Mouse (Mus musculus) midbrain, embryonic 10.5 days (tissue): ENCODE results near the gene Msantd1. TPM values are rescaled to one million over a fixed set of nuclear protein-coding genes. Genes with fewer than 3 reads are reported as not detected.
A peak's percentile ranks its signal among the peaks of the same experiment; 100 is the strongest.
"Not testable (repeated sequence)": the region's sequence is repeated elsewhere in the genome, so short reads cannot be mapped to it uniquely, and the experiment has no call there.

Source experiments
- DNase-seq: peaks from one replicate; pipeline ENCODE4 v3.0.0-alpha.2; 2017; ENCODE audit warnings: low spot score
- H3K27ac ChIP-seq: fragments of 300-500 bp; sonication (generic); replicated peaks from 2 replicates; pipeline ENCODE4 v1.5.1; 2016; ENCODE audit warnings: mild to moderate bottlenecking
- H3K27me3 ChIP-seq: fragments of 300-500 bp; sonication (generic); 2 replicates; pipeline ENCODE4 v1.6.1; 2016; ENCODE audit warnings: low read depth, mild to moderate bottlenecking; ENCODE audit not compliant: poor library complexity, severe bottlenecking
- H3K36me3 ChIP-seq: fragments of 300-500 bp; sonication (generic); 2 replicates; pipeline ENCODE4 v1.6.1; 2016; ENCODE audit warnings: mild to moderate bottlenecking, moderate library complexity
- H3K4me1 ChIP-seq: fragments of 300-500 bp; sonication (generic); 2 replicates; pipeline ENCODE4 v1.6.1; 2016
- H3K4me3 ChIP-seq: fragments of 300-500 bp; sonication (generic); 2 replicates; pipeline ENCODE4 v1.5.1; 2016; ENCODE audit warnings: mild to moderate bottlenecking, moderate library complexity
- H3K9me3 ChIP-seq: fragments of 300-500 bp; sonication (generic); replicated peaks from 2 replicates; pipeline ENCODE4 v1.6.1; 2016; ENCODE audit warnings: mild to moderate bottlenecking
- WGBS: fragments of 180-500 bp; shearing (Covaris S2); methylation state at CpG from one replicate; pipeline ENCODE4 v1.1.7; 2016; 5-methylcytosine and 5-hydroxymethylcytosine counted together
- polyA plus RNA-seq: library from polyadenylated mRNA; unstranded; fragments of >200 nt; fragmentation: Nextera tagmentation; extraction: Ambion mirVana; gene quantifications from 2 replicates; pipeline ENCODE4 v1.2.1, GENCODE M21; 2016

Msantd1 gene
- 0.47 and 0.49 TPM in 2 replicates for polyA plus RNA-seq

DNA sequence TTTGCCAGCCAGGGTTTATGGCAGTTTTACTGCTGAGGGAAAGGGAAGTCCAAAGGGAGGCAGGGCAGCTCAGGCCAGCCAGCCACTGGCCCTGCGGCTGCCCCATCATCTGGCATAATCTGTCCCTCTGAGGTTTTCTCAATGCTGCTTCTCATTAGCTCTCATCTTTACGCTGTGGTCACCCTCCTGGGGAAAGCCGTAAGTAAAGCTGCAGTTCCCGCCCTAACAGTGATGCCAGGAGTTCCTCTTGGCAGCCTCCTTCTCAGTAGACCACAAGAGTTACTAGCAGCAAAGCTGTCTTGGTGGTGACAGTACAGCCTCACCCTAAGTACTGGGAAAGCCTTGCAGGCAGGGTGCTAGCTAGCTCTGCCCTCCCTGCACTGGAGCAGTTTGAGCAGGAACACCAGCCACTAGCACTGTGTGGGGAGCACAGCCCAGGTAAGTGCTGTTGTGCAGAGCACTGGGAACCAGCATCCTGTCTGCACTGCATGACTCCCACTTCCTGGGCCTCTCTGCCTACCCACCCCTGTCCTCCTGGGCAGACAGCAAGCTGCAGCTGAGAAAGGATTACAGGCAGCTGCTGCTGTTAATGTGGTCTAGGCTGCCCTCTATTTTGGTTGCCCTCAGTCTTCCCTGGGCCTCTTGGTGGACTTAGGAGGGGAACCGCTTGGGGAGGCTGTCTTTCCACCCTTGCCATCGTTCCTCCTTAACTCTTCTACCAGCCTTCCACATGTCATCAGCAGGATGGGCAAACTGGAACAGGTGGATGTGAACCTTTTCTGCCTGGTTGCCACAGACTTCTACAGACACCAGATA lies at the start of gene Msantd1:
Msantd1 (plus strand) TSS at position 103 of the 816 bp plus-strand sequence.
- peak within 1 kb of the TSS; percentile 38; the same call in 1 of the 2 replicates for H3K27ac ChIP-seq
- H3K9me3 ChIP-seq, result no peaks in the 10 kb centered on the region
- WGBS, result 80% methylated on average over 6 of the region's 6 CpGs
- peaks cover 15% of the 10 kb centered on the region for H3K4me1 ChIP-seq
- DNase-seq, result no peak
- H3K27me3 ChIP-seq, result no peaks in the 10 kb centered on the region
- H3K4me3 ChIP-seq, result no peak within 1 kb of the TSS
- peaks cover 84% of the 10 kb centered on the region for H3K36me3 ChIP-seq

DNA sequence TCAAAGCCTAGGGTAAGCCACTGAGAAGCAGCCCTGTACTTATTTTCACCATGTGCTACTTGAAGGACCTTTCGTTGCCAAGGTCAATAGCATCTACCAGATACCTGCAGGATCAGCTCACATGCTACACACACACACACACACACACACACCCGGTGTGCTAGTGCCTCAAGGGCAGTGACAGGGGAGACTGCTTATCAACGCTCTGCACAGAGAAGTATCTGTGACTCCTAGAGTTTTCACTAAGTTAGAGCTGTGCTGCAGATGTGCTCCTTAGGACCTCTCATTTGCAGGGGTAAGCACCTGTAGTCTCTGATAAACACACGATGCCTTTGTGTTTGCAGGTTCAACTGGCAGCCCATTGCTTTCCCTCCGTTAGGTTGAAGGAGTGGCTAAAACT lies 42.4 kb upstream of the Msantd1 start:
- Histone ChIP-seq H3K27me3 (no peaks in the 10 kb centered on the region), H3K36me3 (peaks cover 88% of the 10 kb centered on the region), H3K9me3 (no peaks in the 10 kb centered on the region), H3K4me1 (no peaks in the 10 kb centered on the region), H3K4me3 (no peak overlapping the region), H3K27ac (no peak overlapping the region)
- no peak for DNase-seq
- WGBS, result 93% methylated on average over 5 of the region's 5 CpGs

DNA sequence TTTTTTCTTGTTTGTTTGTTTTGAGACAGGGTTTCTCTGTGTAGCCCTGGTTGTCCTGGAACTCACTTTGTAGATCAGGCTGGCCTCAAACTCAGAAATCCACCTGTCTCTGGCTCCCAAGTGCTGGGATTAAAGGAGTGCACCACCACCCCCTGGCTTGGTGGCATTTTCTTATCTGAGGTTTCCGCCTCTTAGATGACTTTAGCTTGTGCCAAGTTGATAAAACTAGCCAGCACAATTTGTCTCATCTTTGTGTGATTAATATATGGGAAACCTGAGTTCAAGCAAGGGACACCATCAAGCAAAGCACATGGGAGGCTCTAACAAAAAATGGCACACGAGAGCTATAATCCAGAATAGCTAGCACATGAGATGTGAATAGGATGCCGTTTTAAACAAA lies 27.5 kb upstream of the Msantd1 start:
- not testable (repeated sequence) for H3K4me1 ChIP-seq, H3K27me3 ChIP-seq, DNase-seq, H3K9me3 ChIP-seq, H3K27ac ChIP-seq, H3K4me3 ChIP-seq
- 94% methylated on average over 3 of the region's 3 CpGs for WGBS
- peaks cover 93% of the 10 kb centered on the region for H3K36me3 ChIP-seq

DNA sequence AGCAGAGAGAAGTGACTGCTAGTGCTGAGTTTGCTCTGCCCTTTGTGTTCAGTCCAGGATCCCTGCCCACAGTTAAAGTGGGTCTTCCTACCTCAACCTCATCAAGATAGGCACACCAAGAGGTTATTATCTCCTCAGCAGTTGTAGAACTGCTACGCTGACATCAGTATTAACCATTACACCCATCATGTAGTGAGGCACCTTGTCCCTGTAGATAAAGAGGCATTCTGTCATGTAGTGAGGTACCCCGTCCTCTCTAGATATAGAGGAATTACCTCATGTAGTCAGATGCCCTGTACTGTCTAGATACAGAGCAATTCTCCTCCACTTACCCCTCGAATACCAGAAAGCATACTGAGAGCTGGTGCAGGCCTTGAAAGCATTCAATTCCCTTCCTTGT lies 26.8 kb upstream of the Msantd1 start:
- H3K27ac ChIP-seq, result no peak overlapping the region
- DNase-seq, result no peak
- H3K27me3 ChIP-seq, result no peaks in the 10 kb centered on the region
- H3K4me3 ChIP-seq, result no peak overlapping the region
- H3K4me1 ChIP-seq, result no peaks in the 10 kb centered on the region
- peaks cover 88% of the 10 kb centered on the region for H3K36me3 ChIP-seq
- 85% methylated on average over 3 of the region's 3 CpGs for WGBS
- no peaks in the 10 kb centered on the region for H3K9me3 ChIP-seq

DNA sequence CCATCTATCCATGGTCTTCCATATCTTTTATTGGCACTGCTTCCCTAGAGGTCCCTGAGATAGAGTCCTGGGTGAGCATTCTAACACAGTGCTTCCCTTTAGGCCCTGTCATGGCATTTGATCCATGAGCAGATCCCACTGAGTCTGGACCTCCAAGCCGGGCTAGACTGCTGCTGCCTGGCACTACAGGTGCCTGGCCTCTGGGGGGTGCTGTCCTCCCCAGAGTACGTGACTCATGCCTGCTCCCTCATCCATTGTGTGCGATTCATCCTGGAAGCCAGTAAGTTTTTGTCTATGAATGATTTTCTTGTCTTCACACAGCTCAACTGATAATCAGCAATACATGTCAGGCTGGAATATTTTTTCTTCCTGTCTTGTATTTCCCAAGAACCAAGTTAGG lies 22.6 kb upstream of the Msantd1 start:
- H3K4me1 ChIP-seq, result no peaks in the 10 kb centered on the region
- H3K4me3 ChIP-seq, result no peak overlapping the region
- no peak for DNase-seq
- H3K27me3 ChIP-seq, result no peaks in the 10 kb centered on the region
- WGBS, result 85% methylated on average over 3 of the region's 3 CpGs
- peaks cover 85% of the 10 kb centered on the region for H3K36me3 ChIP-seq
- H3K9me3 ChIP-seq, result no peaks in the 10 kb centered on the region
- no peak overlapping the region for H3K27ac ChIP-seq

DNA sequence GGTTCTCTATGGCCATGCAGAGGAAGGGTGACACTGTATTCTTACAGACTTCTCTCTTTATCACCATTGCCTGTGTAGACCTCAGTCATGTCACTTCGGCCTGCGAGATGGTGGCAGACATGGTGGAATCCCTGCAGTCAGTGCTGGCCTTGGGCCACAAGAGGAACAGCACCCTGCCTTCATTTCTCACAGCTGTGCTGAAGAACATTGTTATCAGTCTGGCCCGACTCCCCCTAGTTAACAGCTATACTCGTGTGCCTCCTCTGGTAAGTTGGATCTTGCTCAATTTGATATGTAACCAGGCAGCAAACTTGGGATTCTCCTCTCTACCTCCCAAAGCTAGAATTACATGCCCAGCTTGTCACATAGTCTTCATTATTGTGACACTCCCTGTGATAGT lies 18.6 kb upstream of the Msantd1 start:
- Histone ChIP-seq H3K36me3 (peaks cover 92% of the 10 kb centered on the region), H3K4me1 (no peaks in the 10 kb centered on the region), H3K9me3 (no peaks in the 10 kb centered on the region), H3K27ac (no peak overlapping the region), H3K27me3 (no peaks in the 10 kb centered on the region), H3K4me3 (no peak overlapping the region)
- WGBS, result 93% methylated on average over 4 of the region's 4 CpGs
- DNase-seq, result no peak

DNA sequence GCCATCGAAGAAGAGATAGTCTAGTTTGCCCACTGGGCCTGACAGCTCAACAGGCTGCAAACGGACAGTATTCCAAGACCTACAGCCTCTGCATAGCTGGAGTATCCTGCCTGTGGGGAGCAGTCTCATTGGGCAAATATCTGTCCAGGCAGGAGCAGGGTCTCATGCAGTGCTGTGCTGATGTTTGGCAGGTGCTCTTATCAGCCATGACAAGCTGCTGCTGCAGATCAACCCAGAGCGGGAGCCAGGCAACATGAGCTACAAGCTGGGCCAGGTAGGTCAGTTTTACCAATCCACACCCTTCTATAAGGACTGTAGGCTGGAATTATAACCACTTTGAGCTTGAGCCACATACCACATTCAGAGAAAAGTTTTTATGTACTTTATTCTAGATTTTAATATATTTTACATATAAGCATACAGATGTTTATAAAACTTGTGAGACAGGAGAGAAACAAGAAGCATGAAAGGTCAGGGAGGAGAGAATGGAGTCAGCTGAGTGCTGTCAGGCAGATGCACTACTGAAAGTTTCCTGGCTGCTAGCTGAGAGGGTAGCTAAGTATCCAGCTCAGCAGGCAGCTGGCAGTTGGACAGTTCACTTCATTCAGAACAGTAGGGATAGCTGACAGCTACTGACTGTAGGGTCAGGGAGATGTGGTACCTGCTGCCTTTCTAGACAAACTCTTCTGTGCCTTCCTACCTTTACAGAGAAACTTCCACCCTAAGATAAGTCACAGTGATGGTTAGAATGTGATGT lies 10.9 kb upstream of the Msantd1 start:
- Histone ChIP-seq H3K36me3 (peaks cover 99% of the 10 kb centered on the region), H3K27me3 (no peaks in the 10 kb centered on the region), H3K4me1 (no peaks in the 10 kb centered on the region), H3K4me3 (no peak overlapping the region), H3K27ac (no peak overlapping the region), H3K9me3 (no peaks in the 10 kb centered on the region)
- DNase-seq, result no peak
- WGBS, result 94% methylated on average over 3 of the region's 3 CpGs

DNA sequence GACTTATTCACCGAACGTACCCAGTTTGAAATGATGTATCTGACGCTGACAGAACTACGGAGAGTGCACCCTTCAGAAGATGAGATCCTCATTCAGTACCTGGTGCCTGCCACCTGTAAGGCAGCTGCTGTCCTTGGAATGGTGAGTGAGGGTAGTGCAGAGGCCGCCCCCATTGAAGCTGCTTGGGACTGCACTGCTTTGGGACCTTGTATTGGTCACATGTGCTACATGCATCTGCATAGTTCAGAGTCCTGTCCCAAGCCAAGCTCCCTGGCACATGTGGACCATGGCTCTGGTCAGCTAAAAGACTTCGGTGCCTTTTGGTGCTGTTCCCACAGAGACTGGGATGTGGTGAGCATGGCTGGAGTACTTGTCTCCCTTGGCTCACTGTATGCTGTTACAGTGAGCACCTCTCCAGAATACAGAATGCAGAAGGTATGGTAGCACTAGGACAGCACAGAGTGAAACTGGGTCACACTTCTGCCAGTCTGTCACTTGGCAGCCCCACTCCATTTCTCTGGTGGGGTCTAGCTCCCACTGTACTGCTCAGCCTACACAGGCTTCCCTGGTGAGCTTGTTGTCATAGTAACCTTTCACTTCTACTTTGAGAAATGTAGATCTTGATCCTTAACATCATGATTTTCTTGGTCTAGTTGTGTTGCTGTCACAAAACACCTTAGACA lies 7.9 kb upstream of the Msantd1 start:
- H3K4me3 ChIP-seq, result no peak overlapping the region
- peaks cover 98% of the 10 kb centered on the region for H3K36me3 ChIP-seq
- no peaks in the 10 kb centered on the region for H3K27me3 ChIP-seq
- no peak overlapping the region for H3K27ac ChIP-seq
- no peak for DNase-seq
- H3K9me3 ChIP-seq, result no peaks in the 10 kb centered on the region
- 97% methylated on average over 6 of the region's 6 CpGs for WGBS
- no peaks in the 10 kb centered on the region for H3K4me1 ChIP-seq

DNA sequence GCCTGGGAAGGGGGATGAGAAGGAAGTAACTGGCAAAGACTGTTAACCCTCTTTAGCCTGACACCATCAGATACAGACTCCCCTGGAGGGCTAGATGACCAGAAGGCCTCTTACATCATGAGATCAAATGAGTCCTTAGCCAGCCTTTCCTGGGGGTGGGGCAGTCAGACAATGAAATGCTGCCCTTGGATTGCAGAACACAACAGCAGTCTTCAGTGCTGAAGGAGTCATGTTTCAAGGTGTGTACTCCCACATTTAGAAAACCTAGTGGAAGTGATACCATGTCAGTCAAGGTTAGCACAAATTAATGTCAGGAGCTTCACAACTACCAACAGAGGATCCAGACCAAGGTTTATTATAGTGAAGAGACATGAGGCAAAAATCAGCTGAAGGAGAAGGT lies 5.4 kb upstream of the Msantd1 start:
- H3K4me1 ChIP-seq, result no peaks in the 10 kb centered on the region
- no peak overlapping the region for H3K4me3 ChIP-seq
- H3K27me3 ChIP-seq, result no peaks in the 10 kb centered on the region
- H3K9me3 ChIP-seq, result no peaks in the 10 kb centered on the region
- no peak for DNase-seq
- H3K36me3 ChIP-seq, result peaks cover 98% of the 10 kb centered on the region
- H3K27ac ChIP-seq, result no peak overlapping the region

DNA sequence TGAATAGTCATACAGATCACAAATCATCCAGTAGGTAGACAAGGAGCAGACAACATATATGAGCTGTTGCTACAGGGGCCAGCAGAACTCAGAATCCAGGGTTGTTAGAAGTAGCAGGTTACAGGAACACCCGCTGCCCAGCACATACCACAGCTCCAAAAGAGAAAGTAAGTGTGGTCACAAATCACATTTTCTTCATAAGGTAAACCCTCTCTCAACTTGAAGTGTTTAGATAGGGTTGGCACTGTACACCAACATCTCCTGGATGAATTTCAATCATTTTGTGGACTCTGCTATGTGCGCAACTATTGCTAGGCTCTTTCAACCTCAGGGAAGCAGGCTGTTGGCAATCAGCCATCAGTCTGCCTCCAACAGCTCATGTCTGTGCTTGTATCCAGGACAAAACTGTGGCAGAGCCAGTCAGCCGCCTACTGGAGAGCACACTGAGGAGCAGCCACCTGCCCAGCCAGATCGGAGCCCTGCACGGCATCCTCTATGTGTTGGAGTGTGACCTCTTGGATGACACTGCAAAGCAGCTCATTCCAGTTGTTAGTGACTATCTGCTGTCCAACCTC lies 4.9 kb upstream of the Msantd1 start:
- 93% methylated on average over 5 of the region's 5 CpGs for WGBS
- H3K27me3 ChIP-seq, result no peaks in the 10 kb centered on the region
- DNase-seq, result no peak
- peaks cover 98% of the 10 kb centered on the region for H3K36me3 ChIP-seq
- H3K27ac ChIP-seq, result no peak overlapping the region
- no peaks in the 10 kb centered on the region; the same call in 1 of the 2 replicates for H3K4me1 ChIP-seq
- no peaks in the 10 kb centered on the region for H3K9me3 ChIP-seq
- no peak overlapping the region for H3K4me3 ChIP-seq

DNA sequence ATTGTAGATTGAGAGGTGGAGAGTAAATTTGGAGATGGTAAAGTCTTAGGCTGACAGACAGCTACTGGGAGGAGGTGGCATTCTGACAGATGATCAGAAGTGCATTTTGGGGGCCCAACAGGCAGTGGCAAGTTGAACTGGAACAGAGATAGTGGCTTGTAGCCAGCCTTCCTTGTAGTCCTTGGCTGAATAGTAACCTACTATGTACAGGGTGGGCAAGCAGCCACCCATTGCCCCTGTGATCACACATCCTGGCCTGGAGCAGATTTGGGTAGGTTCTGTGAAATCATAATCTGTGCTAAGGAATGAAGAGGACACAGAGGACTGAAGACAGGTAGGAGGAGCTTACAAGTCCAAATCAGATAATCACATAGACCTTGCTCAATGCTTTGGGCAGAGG lies 3.4 kb upstream of the Msantd1 start:
- Histone ChIP-seq H3K9me3 (no peaks in the 10 kb centered on the region), H3K27ac (no peak overlapping the region), H3K27me3 (no peaks in the 10 kb centered on the region), H3K4me1 (peaks cover 10% of the 10 kb centered on the region), H3K4me3 (no peak overlapping the region), H3K36me3 (peaks cover 98% of the 10 kb centered on the region)
- DNase-seq, result no peak

DNA sequence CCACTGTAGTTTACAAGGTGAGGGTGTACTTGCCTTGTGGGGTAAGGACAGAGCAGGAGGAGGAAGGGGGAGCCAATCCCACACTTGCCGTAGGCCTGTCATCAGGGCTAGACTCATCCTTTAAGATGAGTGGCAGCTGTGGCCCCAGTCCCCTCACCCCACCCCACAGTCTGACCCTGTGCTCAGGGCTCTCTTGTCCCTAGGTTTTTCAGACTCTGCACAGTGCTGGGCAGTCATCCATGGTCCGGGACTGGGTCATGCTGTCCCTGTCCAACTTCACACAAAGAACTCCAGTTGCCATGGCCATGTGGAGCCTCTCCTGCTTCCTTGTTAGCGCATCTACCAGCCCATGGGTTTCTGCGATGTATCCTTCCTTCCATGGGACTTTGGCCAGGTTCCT lies 582 bp upstream of the Msantd1 start:
- Histone ChIP-seq H3K27ac (no peak overlapping the region), H3K36me3 (peaks cover 93% of the 10 kb centered on the region), H3K4me3 (no peak overlapping the region), H3K27me3 (no peaks in the 10 kb centered on the region), H3K4me1 (peaks cover 15% of the 10 kb centered on the region), H3K9me3 (no peaks in the 10 kb centered on the region)
- no peak for DNase-seq
- 94% methylated on average over 4 of the region's 4 CpGs for WGBS
